Mouse (Mus musculus) frontal cortex, postnatal 14 days (tissue): ENCODE measurements around the gene Erc1.
"Not testable (repeated sequence)": the region's sequence is repeated elsewhere in the genome, so short reads cannot be mapped to it uniquely, and the experiment has no call there.

Source experiments
- DNase-seq, 2 experiments: peaks; one replicate each; pipeline ENCODE4 v3.0.0; 2022; ENCODE audit warnings: low spot score in 2 of 2

The Erc1 gene

DNA sequence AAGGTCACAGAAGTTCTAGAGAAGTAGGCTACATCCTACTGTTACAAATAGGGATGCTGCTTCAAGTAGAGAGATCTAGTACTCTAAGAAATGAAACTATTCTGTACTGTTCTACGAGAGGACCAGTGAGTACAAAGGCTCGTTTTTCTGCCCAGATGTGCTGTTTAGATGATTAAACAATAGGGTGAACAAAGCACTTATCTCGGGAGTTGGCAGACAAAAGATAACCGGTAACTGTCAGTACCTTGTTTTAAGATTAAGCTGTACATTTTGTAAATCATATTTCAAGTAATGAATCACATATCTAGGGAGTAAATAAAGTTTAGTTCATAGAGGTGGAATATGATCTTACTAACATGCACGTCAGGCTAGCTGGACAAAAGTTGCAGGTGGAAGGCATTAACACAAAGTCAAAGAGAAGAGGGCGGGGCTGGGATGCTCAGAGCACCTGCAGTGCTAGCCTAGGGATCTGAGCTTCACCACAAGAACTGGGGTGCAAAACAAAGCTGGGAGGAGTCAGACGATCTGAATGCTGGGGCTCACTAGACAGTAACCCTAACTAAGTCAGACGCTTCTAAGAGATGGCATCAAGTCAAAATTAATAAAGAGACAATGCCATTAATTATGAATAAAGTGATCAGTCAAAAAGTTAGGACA is 136.2 kb downstream of the Erc1 start:
- no peak for DNase-seq

GRCm38 (mm10) chr6:119709552-119709951 is 138.4 kb downstream of the Erc1 start:
- no peak for DNase-seq

GRCm38 (mm10) chr6:119707911-119708310 is 140.1 kb downstream of the Erc1 start:
- DNase-seq = no peak

DNA sequence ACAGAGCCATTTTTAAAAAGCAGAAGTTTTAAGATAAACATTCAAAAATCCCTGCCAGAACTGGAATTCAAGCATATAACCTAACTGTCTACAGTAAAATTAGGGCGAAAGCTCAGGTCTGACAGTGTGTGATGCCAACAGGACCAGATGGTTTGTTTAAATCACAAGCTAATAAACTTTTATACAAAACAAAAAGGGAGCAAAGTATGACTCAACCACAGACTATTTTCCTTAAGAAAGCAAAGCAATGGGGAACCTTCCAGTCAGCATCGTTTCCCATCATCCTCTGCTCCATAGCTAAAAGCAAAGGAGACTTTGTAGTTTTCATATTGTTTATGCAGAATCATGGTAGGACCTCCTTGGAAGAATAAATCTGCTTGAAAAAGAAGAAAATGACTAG is 143.1 kb downstream of the Erc1 start:
- DNase-seq = no peak

GRCm38 (mm10) chr6:119692754-119693153 is 155.2 kb downstream of the Erc1 start:
- DNase-seq = no peak

DNA sequence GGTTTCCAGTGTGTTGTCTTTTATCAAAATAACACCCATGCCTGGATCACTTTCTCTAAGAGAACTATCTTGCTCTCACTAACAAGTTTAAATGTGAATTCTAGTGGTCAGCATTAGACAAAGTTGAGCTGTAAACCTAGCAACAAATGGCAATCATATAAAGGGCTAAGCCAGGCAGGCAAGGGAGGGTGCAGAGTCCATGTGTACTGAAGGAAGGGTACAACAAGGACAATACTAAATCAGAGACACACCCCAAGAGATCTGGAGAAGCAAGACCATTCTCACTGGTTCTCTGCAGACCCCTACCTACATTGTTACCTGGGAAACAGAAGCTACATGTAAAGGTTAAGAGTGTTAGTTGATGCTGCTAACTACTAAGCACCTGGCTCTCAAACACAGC is 161.5 kb downstream of the Erc1 start:
- DNase-seq = no peak

GRCm38 (mm10) chr6:119680746-119681145 is 167.2 kb downstream of the Erc1 start:
- DNase-seq = no peak

DNA sequence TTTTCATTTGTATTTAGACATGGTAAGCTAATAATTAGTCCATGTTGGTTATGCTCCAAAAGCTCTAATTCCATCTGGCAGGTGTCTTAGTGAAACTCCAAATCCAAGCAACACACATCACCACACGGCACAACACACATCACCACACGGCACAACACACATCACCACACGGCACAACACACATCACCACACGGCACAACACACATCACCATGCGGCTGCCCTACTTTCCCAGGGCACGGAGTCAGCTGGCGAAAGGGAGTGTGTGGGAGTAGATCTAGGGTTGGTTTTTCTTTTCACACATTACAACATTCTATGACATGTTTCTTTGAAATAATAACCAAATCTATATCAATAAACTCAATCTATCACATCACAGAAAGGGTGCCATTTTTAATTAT is 173.2 kb downstream of the Erc1 start:
- no peak for DNase-seq

DNA sequence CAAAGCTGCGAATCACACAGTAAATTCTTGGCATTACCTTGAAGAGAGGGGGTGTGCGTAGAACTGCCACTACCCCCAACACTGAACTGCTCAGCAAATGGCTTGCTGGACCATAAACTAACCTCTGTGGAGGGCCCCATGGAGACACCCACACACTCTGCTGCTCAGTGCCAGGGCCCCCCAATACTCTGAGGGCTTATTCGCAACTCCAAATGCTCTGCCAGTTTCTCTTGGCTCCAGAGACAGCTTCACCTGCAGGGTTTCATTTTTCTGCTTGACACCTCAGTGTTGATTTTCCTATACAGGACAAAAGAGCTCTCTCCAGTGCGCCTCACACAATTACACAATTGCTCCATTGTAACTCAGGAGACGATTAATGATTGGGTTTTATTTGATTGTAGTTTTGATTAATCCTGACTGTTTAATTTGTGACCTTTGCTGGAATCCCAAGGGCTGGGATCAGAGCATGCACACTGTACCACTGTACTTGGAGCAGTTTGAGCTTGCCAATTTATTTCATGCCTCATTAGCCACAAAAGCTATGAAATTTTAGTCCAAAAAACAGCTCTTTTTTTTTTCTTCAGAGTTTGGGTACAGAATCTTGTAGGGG is 173.7 kb downstream of the Erc1 start:
- DNase-seq = no peak

DNA sequence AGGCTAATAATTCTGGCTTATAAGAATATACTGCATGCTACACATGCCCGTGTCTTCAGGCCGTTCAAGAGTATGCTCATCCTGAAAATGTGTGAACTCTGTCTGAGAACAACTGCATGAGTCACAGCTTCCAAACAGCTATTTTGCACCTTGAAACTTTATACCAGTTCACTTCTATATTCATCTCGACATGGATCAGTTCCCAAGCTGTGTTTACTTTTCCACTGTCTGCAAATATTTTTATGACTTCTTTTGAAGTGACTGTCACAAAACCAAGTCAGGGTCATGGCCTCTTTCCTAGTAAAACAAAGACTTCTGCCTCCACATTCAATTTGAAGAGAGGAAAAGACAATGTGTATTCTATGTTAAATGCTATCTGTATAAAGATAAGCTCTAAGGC is 178.2 kb downstream of the Erc1 start:
- DNase-seq = no peak

- no peak for DNase-seq
These were observed 185.0 kb downstream of the Erc1 start for GRCm38 (mm10) chr6:119662936-119663335.

- DNase-seq = no peak
These were observed 186.9 kb downstream of the Erc1 start for GRCm38 (mm10) chr6:119661081-119661493.

DNA sequence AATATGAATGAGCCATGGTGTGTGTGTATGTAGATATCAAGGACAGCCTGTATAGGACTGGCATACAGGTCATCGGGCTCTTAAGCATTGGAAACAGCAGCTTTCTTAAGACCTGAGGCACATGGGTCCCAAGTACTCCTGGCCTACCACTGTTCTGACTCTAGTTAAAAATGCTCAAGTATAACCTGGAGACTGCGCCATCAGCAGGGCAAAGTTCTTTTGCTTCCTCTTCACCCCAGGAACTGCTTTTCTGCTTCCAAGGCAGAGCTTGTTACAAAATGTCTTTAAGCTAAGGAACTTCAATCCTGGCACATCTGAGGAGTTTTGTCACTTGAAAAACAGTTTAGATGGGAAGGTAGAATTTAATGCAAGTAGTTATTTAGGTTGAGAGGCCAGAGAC is 189.5 kb downstream of the Erc1 start:
- no peak for DNase-seq

DNA sequence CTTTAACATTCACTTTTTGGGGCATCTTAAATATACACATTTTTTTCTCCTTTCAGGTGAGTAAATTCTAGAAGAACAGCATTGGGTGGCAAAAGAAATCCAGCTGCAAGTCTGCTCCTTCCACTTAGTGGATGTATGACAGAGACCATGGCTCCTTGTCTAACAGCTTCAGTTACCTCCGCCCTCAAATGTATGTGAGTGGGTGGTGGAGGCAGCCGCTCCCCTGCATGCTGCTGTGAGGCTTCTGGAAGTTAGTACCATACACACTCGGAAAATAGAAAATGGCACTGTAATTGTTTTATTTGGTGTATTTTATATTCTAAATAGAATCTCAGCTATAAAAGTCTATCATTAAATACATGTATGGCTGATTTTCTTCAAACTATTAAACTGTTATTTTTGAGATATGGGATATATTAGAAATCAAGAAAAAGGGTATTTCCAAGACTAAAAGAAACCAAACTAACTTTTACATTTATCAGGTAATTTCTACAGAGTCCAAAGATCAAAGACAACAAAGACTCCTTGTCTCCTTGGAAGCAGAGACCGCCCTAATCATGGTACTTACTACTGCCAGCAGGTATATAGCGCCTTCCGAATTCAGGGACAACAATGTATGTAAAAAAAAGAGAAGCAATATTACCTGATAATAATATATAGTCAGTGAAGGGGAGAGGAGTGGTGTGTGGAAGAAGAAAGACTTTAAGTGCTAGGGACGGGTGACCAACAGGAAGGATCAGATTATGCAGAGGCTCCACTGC is 190.4 kb downstream of the Erc1 start:
- no peak for DNase-seq

DNA sequence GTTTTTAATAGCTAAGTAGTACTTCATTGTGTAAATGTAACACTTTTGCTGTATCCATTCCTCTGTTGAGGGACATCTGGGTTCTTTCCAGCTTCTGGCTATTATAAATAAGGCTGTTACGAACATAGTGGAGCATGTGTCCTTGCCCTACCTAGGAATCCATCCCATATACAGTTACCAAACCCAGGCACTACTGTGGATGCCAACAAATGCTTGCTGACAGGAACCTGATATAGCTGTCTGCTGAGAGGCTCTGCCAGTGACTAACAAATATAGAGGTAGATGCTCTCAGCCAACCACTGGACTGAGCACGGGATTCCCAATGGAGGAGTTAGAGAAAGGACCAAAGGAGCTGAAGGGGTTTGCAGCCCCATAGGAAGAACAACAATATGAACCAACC is 193.2 kb downstream of the Erc1 start:
- not testable (repeated sequence) for DNase-seq

DNA sequence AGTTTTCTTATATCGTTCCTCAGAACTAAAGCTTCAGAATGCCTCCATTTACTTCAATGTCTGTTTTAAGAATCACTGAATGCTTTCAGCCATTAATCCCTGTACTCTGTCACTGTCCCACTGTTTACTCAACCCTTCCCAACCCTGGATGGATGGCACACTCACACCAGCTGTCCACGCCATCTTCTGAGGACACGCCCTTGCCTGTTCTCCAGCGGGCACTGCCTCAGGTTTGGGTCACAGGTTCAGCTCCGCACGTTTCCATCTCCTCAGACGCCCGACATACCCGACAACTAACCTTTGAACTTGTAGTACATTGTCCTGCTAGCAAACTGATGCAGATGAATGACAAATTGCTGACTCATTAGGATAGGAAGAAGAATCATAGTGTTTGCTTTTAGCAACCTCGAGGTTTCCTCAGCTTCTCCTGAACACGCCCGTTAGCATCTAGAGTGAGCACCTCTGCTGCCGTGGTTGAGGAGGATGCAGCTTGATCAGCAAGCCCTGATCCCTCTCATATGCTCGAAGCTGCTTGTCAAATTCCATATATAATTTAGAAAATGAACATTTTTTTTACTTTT is 204.0 kb downstream of the Erc1 start:
- DNase-seq = no peak

- DNase-seq = no peak
These were observed 204.7 kb downstream of the Erc1 start for GRCm38 (mm10) chr6:119643178-119643728.

- DNase-seq = no peak
These were observed 205.2 kb downstream of the Erc1 start for GRCm38 (mm10) chr6:119642718-119643117.

GRCm38 (mm10) chr6:119635629-119636028 is 212.3 kb downstream of the Erc1 start:
- DNase-seq = no peak

GRCm38 (mm10) chr6:119630622-119631021 is 217.3 kb downstream of the Erc1 start:
- DNase-seq = no peak

DNA sequence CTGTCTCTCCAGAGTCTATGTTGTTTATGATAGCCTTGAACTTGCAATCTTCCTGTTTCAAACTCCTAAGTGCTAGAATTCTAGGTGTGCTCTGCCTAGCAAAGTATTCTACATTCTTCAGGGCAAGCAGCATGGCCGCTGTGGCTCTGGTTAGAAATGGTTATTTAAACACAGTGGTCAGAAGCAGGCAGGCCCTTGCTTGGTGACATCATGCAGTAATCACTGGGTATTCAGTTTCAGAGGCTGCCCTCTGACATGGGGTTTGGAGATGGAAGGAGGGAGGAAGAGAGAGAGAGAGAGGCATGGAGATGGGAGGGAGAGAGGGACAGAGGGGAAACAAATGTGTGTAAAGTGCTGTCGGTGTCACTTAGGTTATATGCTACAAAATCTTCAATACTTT is 246.6 kb downstream of the Erc1 start:
- DNase-seq = no peak

DNA sequence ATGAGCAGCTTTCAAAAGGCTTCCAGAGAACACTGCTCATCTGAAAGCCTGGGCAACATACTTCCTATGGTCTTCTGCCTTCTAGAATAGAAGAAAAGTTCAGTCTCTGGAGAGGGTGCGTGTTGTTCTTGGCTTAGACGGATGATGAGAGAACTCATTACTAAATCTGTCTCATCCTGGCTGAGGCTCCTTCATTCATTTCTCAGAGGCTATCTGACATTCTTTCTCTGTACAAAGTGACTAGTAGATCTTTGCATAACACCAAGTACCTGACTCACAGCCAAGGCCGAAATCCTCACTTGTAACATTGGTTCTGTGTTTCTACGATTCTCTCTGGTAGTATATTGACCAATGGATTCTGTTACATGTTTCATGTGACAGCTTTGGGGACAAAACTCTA is 252.5 kb downstream of the Erc1 start:
- no peak for DNase-seq
